Mouse (Mus musculus) retina, postnatal 1 day (tissue): ENCODE results near the gene Tbpl1.

ENCODE experiments used
- DNase-seq: peaks from one replicate; pipeline ENCODE4 v3.0.0-alpha.2; 2012

Gene Tbpl1

GRCm38 (mm10) chr10:22708190-22708843 lies 23.4 kb downstream of the Tbpl1 start:
- no peak for DNase-seq

GRCm38 (mm10) chr10:22703844-22704243 lies 27.9 kb downstream of the Tbpl1 start:
- no peak for DNase-seq

- DNase-seq: no peak
Observed at GRCm38 (mm10) chr10:22701485-22702315, 30.0 kb downstream of the Tbpl1 start.

- DNase-seq: no peak
Observed at GRCm38 (mm10) chr10:22700773-22701172, 31.0 kb downstream of the Tbpl1 start.

GRCm38 (mm10) chr10:22699487-22700335 lies 32.0 kb downstream of the Tbpl1 start:
- peak; percentile 12 for DNase-seq

- no peak for DNase-seq
Observed at GRCm38 (mm10) chr10:22698158-22698953, 33.4 kb downstream of the Tbpl1 start.

- no peak for DNase-seq
Observed at GRCm38 (mm10) chr10:22696864-22697263, 34.9 kb downstream of the Tbpl1 start.

- no peak for DNase-seq
Observed at GRCm38 (mm10) chr10:22696236-22696635, 35.5 kb downstream of the Tbpl1 start.

GRCm38 (mm10) chr10:22675848-22676630 lies 55.7 kb downstream of the Tbpl1 start:
- DNase-seq: no peak

- no peak for DNase-seq
Observed at GRCm38 (mm10) chr10:22674176-22674575, 57.6 kb downstream of the Tbpl1 start.

- no peak for DNase-seq
Observed at GRCm38 (mm10) chr10:22668509-22668908, 63.2 kb downstream of the Tbpl1 start.

- no peak for DNase-seq
Observed at GRCm38 (mm10) chr10:22660286-22661000, 71.3 kb downstream of the Tbpl1 start.

GRCm38 (mm10) chr10:22659386-22659725 lies 72.4 kb downstream of the Tbpl1 start:
- no peak for DNase-seq

- peak; percentile 94 for DNase-seq
Observed at GRCm38 (mm10) chr10:22658534-22659385, 73.0 kb downstream of the Tbpl1 start.
